Mouse (Mus musculus): Measurements from ENCODE around the gene 9630041A04Rik.

- no peak for TF ChIP-seq GATA1 (IDR thresholded peaks at IDR 0.05; ENCODE audit: borderline replicate concordance, low read length)
- TF ChIP-seq FLI1 (IDR thresholded peaks at IDR 0.05; ENCODE audit: low read length) = no peak
Observed at GRCm38 (mm10) chr9:101981161-101981560, 119.5 kb downstream of the 9630041A04Rik start.

All from megakaryocyte, embryonic 14.5 days (primary cell).